Mouse (Mus musculus): ENCODE measurements at regions not wholly inside any gene's neighbourhood (a gene's known extent, or its start where the extent isn't known, plus 50 kb on each side); places are given as distances from the start of the nearest gene placed in this dataset.

DNA sequence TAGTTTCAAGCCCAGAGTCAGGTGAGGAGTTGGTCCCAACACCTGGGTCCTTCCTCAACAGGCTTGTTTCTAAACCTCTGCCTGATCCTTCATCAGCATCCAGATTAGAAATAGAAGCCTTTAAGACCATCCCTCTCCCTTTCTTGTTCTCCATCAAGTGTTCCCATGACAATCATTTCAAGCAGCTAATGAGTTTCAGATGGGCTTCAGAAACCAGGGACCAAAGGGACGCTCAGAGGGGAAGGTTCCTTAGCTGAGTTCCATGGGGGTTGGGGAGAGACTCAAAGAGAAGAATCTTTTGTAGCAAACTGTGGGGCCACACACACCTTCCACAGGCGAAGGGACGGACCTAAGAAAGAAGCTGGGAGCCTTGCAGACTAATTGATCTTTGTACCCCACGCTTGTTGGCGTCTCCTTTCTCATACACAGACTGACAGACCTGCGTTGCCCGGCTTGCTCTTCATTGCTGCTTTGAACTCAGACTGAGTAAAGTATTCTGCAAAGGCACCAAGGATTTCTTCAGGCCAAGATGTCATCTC, 136.6 kb upstream of the Gm12830 start:
- Histone ChIP-seq H3K4me2 (ENCODE audit: insufficient read depth, low read depth, poor library complexity, severe bottlenecking) (no peak overlapping the region), H3K36me3 (replicated peaks in 1 of 2; ENCODE audit: control insufficient read depth in 1 of 2, insufficient read depth in 1 of 2, low read length in 1 of 2) (no peaks in the 10 kb centered on the region), H3K79me2 (replicated peaks; ENCODE audit: control insufficient read depth, extremely low read depth, insufficient read depth, poor library complexity, severe bottlenecking) (no peaks in the 10 kb centered on the region), H3K4me3 (replicated peaks in 1 of 3; ENCODE audit: low read depth in 2 of 3, low read length in 2 of 3, poor library complexity in 1 of 3) (no peak overlapping the region), H3K4me1 (ENCODE audit: control insufficient read depth in 1 of 2, insufficient read depth in 2 of 2) (no peaks in the 10 kb centered on the region), H3K27me3 (replicated peaks) (peaks cover 82% of the 10 kb centered on the region), H3K9ac (ENCODE audit: insufficient read depth, low read depth) (no peak overlapping the region), H3K9me3 (replicated peaks; ENCODE audit: low read length) (no peaks in the 10 kb centered on the region), H3K27ac (ENCODE audit: insufficient read depth, low read depth) (no peak overlapping the region)
- dilution Hi-C loops (cut with MboI; ENCODE audit: extremely low pct_ligation_motif_present, extremely low pct_unique_long_range_greater_than_20kb, low sequenced_read_pairs) (no loop called here), in situ Hi-C loops (cut with MboI; ENCODE audit: low pct_ligation_motif_present, low pct_unique_long_range_greater_than_20kb, low sequenced_read_pairs) (no loop called here)
- no peak for DNase-seq (ENCODE audit: extremely low read depth)
- TF ChIP-seq ETS1 (conservative IDR thresholded peaks at IDR 0.05; ENCODE audit: low read depth, low read length) (no peak), HCFC1 (IDR thresholded peaks at IDR 0.05; ENCODE audit: low read depth, low read length) (no peak), ZKSCAN1 (IDR thresholded peaks at IDR 0.05; ENCODE audit: borderline replicate concordance, low read depth, low read length) (no peak)

DNA sequence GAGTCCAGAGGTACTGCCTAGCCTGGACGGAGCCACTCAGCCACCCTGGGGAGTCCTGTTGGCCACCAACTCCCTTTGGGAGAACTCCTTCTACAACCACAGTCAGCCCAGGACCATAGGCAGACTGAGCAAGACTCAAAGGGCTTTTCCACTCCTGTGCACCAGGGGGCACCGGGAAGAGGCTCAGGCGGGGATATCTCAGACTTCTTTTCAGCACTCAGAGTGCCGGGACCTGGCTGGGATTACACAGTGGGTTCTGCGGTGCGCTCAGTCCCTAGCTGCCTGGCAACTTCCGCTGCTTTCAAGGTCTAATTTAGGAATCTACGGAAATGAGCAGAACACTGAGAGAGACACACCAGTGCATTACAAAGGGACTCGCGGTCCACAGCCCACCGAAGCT, 136.1 kb upstream of the Gm12830 start:
- no peak for TF ChIP-seq ZC3H11A (IDR thresholded peaks at IDR 0.05; ENCODE audit: low read depth, low read length)
- no peak for TF ChIP-seq ZKSCAN1 (IDR thresholded peaks at IDR 0.05; ENCODE audit: borderline replicate concordance, low read depth, low read length)
- TF ChIP-seq SMC3 (IDR thresholded peaks at IDR 0.05; ENCODE audit: low read depth, low read length): peak; percentile 36
- peak in 1 of 2 experiments; percentile 38; a peak in 2 of 4 replicates for TF ChIP-seq CTCF (conservative IDR thresholded peaks at IDR 0.05 in 1 of 2, IDR thresholded peaks at IDR 0.05 in 1 of 2; ENCODE audit: low read depth in 2 of 2, low read length in 2 of 2)
- Histone ChIP-seq H3K4me3 (replicated peaks in 1 of 3; ENCODE audit: low read depth in 2 of 3, low read length in 2 of 3, poor library complexity in 1 of 3) (no peak overlapping the region), H3K79me2 (replicated peaks; ENCODE audit: control insufficient read depth, extremely low read depth, insufficient read depth, poor library complexity, severe bottlenecking) (no peaks in the 10 kb centered on the region), H3K4me1 (ENCODE audit: control insufficient read depth in 1 of 2, insufficient read depth in 2 of 2) (no peaks in the 10 kb centered on the region), H3K9ac (ENCODE audit: insufficient read depth, low read depth) (no peak overlapping the region), H3K9me3 (replicated peaks; ENCODE audit: low read length) (no peaks in the 10 kb centered on the region), H3K36me3 (replicated peaks in 1 of 2; ENCODE audit: control insufficient read depth in 1 of 2, insufficient read depth in 1 of 2, low read length in 1 of 2) (no peaks in the 10 kb centered on the region), H3K27me3 (replicated peaks) (peaks cover 81% of the 10 kb centered on the region), H3K27ac (ENCODE audit: insufficient read depth, low read depth) (no peak overlapping the region), H3K4me2 (ENCODE audit: insufficient read depth, low read depth, poor library complexity, severe bottlenecking) (peak overlapping the region; percentile 2; the same call in 1 of the 2 replicates)
- DNase-seq (ENCODE audit: extremely low read depth): peak; percentile 12
- in situ Hi-C loops (cut with MboI; ENCODE audit: low pct_ligation_motif_present, low pct_unique_long_range_greater_than_20kb, low sequenced_read_pairs) (no loop called here), dilution Hi-C loops (cut with MboI; ENCODE audit: extremely low pct_ligation_motif_present, extremely low pct_unique_long_range_greater_than_20kb, low sequenced_read_pairs) (no loop called here)

DNA sequence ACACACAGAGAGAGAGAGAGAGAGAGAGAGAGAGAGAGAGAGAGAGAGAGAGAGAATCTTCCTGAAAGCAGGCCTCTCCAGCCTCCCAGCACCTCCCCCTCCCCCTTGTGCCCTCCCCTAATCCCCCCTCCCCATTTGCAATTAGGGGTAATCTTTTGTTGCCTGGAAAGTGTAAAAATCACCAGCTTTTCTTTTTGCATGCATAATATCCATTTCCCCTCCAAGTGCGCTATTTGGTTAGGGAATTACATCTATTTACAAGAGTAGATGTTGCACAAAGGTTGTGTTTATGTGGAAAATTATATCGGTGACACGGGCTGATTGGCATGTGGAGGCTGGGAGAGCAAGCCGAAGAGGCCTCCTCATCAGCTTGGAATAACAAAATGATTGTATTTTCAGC, 135.4 kb upstream of the Gm12830 start:
- no peaks in the 10 kb centered on the region for H3K36me3 ChIP-seq (replicated peaks in 1 of 2; ENCODE audit: control insufficient read depth in 1 of 2, insufficient read depth in 1 of 2, low read length in 1 of 2)
- H3K4me2 ChIP-seq (ENCODE audit: insufficient read depth, low read depth, poor library complexity, severe bottlenecking): no peak overlapping the region
- H3K4me3 ChIP-seq (replicated peaks in 1 of 3; ENCODE audit: low read depth in 2 of 3, low read length in 2 of 3, poor library complexity in 1 of 3): no peak overlapping the region
- peaks cover 80% of the 10 kb centered on the region for H3K27me3 ChIP-seq (replicated peaks)
- H3K9ac ChIP-seq (ENCODE audit: insufficient read depth, low read depth): no peak overlapping the region
- H3K27ac ChIP-seq (ENCODE audit: insufficient read depth, low read depth): no peak overlapping the region
- in situ Hi-C loops (cut with MboI; ENCODE audit: low pct_ligation_motif_present, low pct_unique_long_range_greater_than_20kb, low sequenced_read_pairs): no loop called here
- dilution Hi-C loops (cut with MboI; ENCODE audit: extremely low pct_ligation_motif_present, extremely low pct_unique_long_range_greater_than_20kb, low sequenced_read_pairs): no loop called here
- H3K79me2 ChIP-seq (replicated peaks; ENCODE audit: control insufficient read depth, extremely low read depth, insufficient read depth, poor library complexity, severe bottlenecking): no peaks in the 10 kb centered on the region
- TF ChIP-seq TBP (conservative IDR thresholded peaks at IDR 0.05; ENCODE audit: low read depth, low read length) (no peak), SIN3A (IDR thresholded peaks at IDR 0.05; ENCODE audit: low read length) (no peak)
- H3K9me3 ChIP-seq (replicated peaks; ENCODE audit: low read length): no peaks in the 10 kb centered on the region
- no peak for DNase-seq (ENCODE audit: extremely low read depth)
- no peaks in the 10 kb centered on the region for H3K4me1 ChIP-seq (ENCODE audit: control insufficient read depth in 1 of 2, insufficient read depth in 2 of 2)
